Mouse (Mus musculus) liver, embryonic 14.5 days (tissue): Measurements from ENCODE around the gene Slc22a12. TPM values are rescaled to one million over a fixed set of nuclear protein-coding genes. Genes with fewer than 3 reads are reported as not detected.

Experiments
- ATAC-seq: fragments of 200-750 bp; cut with Nextera tagmentation; 2 replicates; pipeline ENCODE4 v1.8.0; 2017; ENCODE audit warnings: moderate number of reproducible peaks, mild to moderate bottlenecking, moderate library complexity; ENCODE audit not compliant: insufficient read depth
- DNase-seq, 3 experiments: peaks; one replicate each; pipeline ENCODE4 v3.0.0-alpha.2; 2012 to 2013; ENCODE audit warnings: low read depth in 3 of 3, low spot score in 3 of 3
- H3K27ac ChIP-seq: fragments of 300-500 bp; sonication (generic); 2 replicates; pipeline ENCODE4 v1.5.1; 2014; ENCODE audit warnings: moderate library complexity, mild to moderate bottlenecking, control low read depth, inconsistent platforms
- H3K27me3 ChIP-seq: fragments of 300-500 bp; sonication (generic); 2 replicates; pipeline ENCODE4 v1.6.1; 2014; ENCODE audit warnings: mild to moderate bottlenecking, low read length, moderate library complexity; ENCODE audit not compliant: control insufficient read depth, insufficient read depth
- H3K36me3 ChIP-seq: fragments of 300-500 bp; sonication (generic); replicated peaks from 2 replicates; pipeline ENCODE4 v1.6.1; 2014; ENCODE audit warnings: low read depth; ENCODE audit not compliant: control insufficient read depth, insufficient read depth
- H3K4me1 ChIP-seq, 2 experiments: fragments of 200-500 bp in 1 of 2; fragments of 300-500 bp in 1 of 2; sonication (generic) in 1 of 2; replicated peaks; 2 replicates each; pipeline ENCODE4 v1.6.1; 2012 to 2014; ENCODE audit warnings: antibody characterized with exemption in 1 of 2, inconsistent platforms in 1 of 2, low read length in 1 of 2; ENCODE audit not compliant: control insufficient read depth in 2 of 2, insufficient read depth in 2 of 2
- H3K4me2 ChIP-seq: fragments of 300-500 bp; sonication (generic); 2 replicates; pipeline ENCODE4 v1.6.1; 2014; ENCODE audit warnings: low read depth, mild to moderate bottlenecking, control low read depth, moderate library complexity
- H3K4me3 ChIP-seq, 2 experiments: fragments of 200-500 bp in 1 of 2; fragments of 300-500 bp in 1 of 2; sonication (generic) in 1 of 2; 2 replicates each; pipeline ENCODE4 v1.5.1; 2012 to 2014; ENCODE audit warnings: low read depth in 2 of 2, low read length in 2 of 2, mild to moderate bottlenecking in 2 of 2, control low read depth in 1 of 2, inconsistent platforms in 1 of 2, moderate library complexity in 1 of 2; ENCODE audit not compliant: insufficient read depth in 1 of 2
- H3K9ac ChIP-seq: fragments of 300-500 bp; sonication (generic); replicated peaks from 2 replicates; pipeline ENCODE4 v1.6.1; 2014; ENCODE audit warnings: mild to moderate bottlenecking, control low read depth, moderate library complexity
- H3K9me3 ChIP-seq: fragments of 300-500 bp; sonication (generic); 2 replicates; pipeline ENCODE4 v1.6.1; 2016; ENCODE audit warnings: low read length, mixed read lengths; ENCODE audit not compliant: control insufficient read depth
- CTCF ChIP-seq: IDR thresholded peaks from 2 replicates; pipeline ENCODE4 v1.5.1; 2016; ENCODE audit warnings: antibody characterized with exemption, low read depth, control low read depth
- EP300 ChIP-seq: IDR thresholded peaks from 2 replicates; pipeline ENCODE4 v1.6.1; 2016; ENCODE audit warnings: antibody characterized with exemption, low read depth
- WGBS: fragments of 180-500 bp; shearing (Covaris S2); extraction: QIAGEN DNeasy Blood & Tissue Kit; methylation state at CpG from one replicate; pipeline ENCODE4 v1.1.7; 2014; ENCODE audit not compliant: insufficient replicate concordance; 5-methylcytosine and 5-hydroxymethylcytosine counted together
- polyA plus RNA-seq, 2 experiments: library from polyadenylated mRNA; depleted of rRNA in 1 of 2; stranded (reverse) in 1 of 2; unstranded in 1 of 2; fragments of >200 nt; fragmentation: Nextera tagmentation in 1 of 2; extraction: Ambion mirVana in 1 of 2; gene quantifications; 2 replicates each; pipeline versions ENCODE4 v1.2.1 to v1.2.3; 2012 to 2014

Slc22a12 gene
- polyA plus RNA-seq, 2 experiments: not detected

GRCm38 (mm10) chr19:6502035-6502541, 40.7 kb downstream of the Slc22a12 start:
- Histone ChIP-seq H3K27ac (no peak overlapping the region), H3K4me1 (no peaks in the 10 kb centered on the region), H3K4me3 (peak overlapping the region in 1 of 2 experiments; percentile 8; a peak in 2 of 4 replicates), H3K4me2 (peak overlapping the region; percentile 32), H3K36me3 (no peaks in the 10 kb centered on the region), H3K9me3 (no peaks in the 10 kb centered on the region), H3K27me3 (peaks cover 63% of the 10 kb centered on the region), H3K9ac (no peak overlapping the region)
- DNase-seq (no peak), ATAC-seq (no peak)
- TF ChIP-seq EP300: no peak
- TF ChIP-seq CTCF: no peak
- under 1% methylated on average over 25 of the region's 25 CpGs for WGBS

GRCm38 (mm10) chr19:6500636-6501025, 42.2 kb downstream of the Slc22a12 start:
- 13% methylated on average over 2 of the region's 2 CpGs for WGBS
- H3K9ac ChIP-seq: no peak overlapping the region
- DNase-seq (no peak), ATAC-seq (no peak)
- H3K36me3 ChIP-seq: no peaks in the 10 kb centered on the region
- peaks cover 76% of the 10 kb centered on the region for H3K27me3 ChIP-seq
- no peak for TF ChIP-seq CTCF
- no peak for TF ChIP-seq EP300
- no peak overlapping the region for H3K4me3 ChIP-seq
- H3K9me3 ChIP-seq: no peaks in the 10 kb centered on the region
- no peaks in the 10 kb centered on the region for H3K4me1 ChIP-seq
- no peak overlapping the region for H3K4me2 ChIP-seq
- no peak overlapping the region for H3K27ac ChIP-seq

GRCm38 (mm10) chr19:6499860-6500635, 42.8 kb downstream of the Slc22a12 start:
- Histone ChIP-seq H3K4me2 (no peak overlapping the region), H3K4me3 (no peak overlapping the region), H3K36me3 (no peaks in the 10 kb centered on the region), H3K27me3 (peaks cover 81% of the 10 kb centered on the region), H3K9me3 (no peaks in the 10 kb centered on the region), H3K27ac (no peak overlapping the region), H3K9ac (no peak overlapping the region), H3K4me1 (no peaks in the 10 kb centered on the region)
- ATAC-seq (no peak), DNase-seq (no peak)
- TF ChIP-seq EP300: no peak
- TF ChIP-seq CTCF: no peak
- 37% methylated on average over 6 of the region's 6 CpGs for WGBS

- H3K9me3 ChIP-seq: no peaks in the 10 kb centered on the region
- no peak overlapping the region for H3K9ac ChIP-seq
- DNase-seq (no peak), ATAC-seq (no peak)
- no peak overlapping the region for H3K4me3 ChIP-seq
- TF ChIP-seq CTCF (no peak), EP300 (no peak)
- no peak overlapping the region for H3K27ac ChIP-seq
- no peaks in the 10 kb centered on the region for H3K4me1 ChIP-seq
- H3K27me3 ChIP-seq: peaks cover 85% of the 10 kb centered on the region
- H3K4me2 ChIP-seq: no peak overlapping the region
- no peaks in the 10 kb centered on the region for H3K36me3 ChIP-seq
- 6% methylated on average over 25 of the region's 38 CpGs for WGBS
These were observed 44.3 kb downstream of the Slc22a12 start for GRCm38 (mm10) chr19:6498350-6499131.

- no peaks in the 10 kb centered on the region for H3K36me3 ChIP-seq
- TF ChIP-seq EP300 (no peak), CTCF (no peak)
- WGBS: under 1% methylated on average over 39 of the region's 39 CpGs
- ATAC-seq (no peak), DNase-seq (no peak)
- peak overlapping the region; percentile 26 for H3K4me2 ChIP-seq
- H3K27me3 ChIP-seq: peaks cover 81% of the 10 kb centered on the region
- no peak overlapping the region for H3K27ac ChIP-seq
- H3K9me3 ChIP-seq: no peaks in the 10 kb centered on the region
- H3K9ac ChIP-seq: no peak overlapping the region
- H3K4me3 ChIP-seq: no peak overlapping the region
- H3K4me1 ChIP-seq: no peaks in the 10 kb centered on the region
These were observed 45.0 kb downstream of the Slc22a12 start for GRCm38 (mm10) chr19:6497803-6498202.
